Mouse (Mus musculus) small intestine, adult 2 months (tissue): ENCODE measurements around the gene Rin3.

Experiments
- CTCF ChIP-seq: fragments of 200-500 bp; IDR thresholded peaks from 2 replicates; pipeline ENCODE4 v1.5.1; 2012; ENCODE audit warnings: low read depth, mild to moderate bottlenecking, control low read depth, inconsistent platforms, low read length, moderate library complexity, mixed read lengths; ENCODE audit not compliant: insufficient replicate concordance, insufficient read length; ENCODE audit errors: extremely low read depth
- POLR2A ChIP-seq: fragments of 200-500 bp; IDR thresholded peaks from 2 replicates; pipeline ENCODE4 v1.6.1; 2012; ENCODE audit warnings: low read depth, mild to moderate bottlenecking, control low read depth, inconsistent platforms, low read length, moderate library complexity

DNA sequence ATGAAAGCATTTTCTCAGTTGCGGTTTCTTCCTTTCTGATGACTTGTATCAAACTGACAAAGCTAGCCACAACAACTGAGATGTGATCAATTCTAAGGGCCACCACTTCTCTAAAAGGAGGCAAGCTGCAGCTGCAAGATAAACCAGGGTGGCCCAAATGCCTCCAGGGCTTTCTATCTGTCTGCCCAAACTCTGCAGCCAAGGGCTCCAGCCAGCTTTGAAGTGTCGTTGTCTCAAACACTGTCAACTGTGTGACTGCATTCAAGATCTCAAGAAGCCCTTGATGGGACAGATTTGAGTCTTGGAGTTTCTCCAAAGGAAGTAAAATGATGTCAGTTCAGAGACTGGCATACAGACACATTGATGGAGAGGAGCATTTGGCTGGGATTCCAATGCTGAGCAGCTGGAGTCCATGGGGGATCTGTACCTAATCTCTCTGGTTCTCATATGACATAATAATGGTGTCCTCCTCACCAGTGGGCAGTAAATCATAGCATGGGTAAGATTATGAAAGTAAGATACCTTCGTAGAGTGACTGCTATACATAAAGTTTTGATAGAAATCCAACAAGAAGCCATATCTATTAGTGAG is 24.2 kb upstream of the Rin3 start:
- TF ChIP-seq CTCF (no peak), POLR2A (no peak)
